Mouse (Mus musculus) thymus, adult 18-20 months (tissue): ENCODE data around the gene Slc47a2.

ENCODE experiments used
- DNase-seq, 2 experiments: peaks; one replicate each; pipeline ENCODE4 v3.0.0; 2022; ENCODE audit warnings: mixed read lengths in 2 of 2

The Slc47a2 gene

GRCm38 (mm10) chr11:61277937-61278336, 64.7 kb downstream of the Slc47a2 start:
- DNase-seq = no peak

GRCm38 (mm10) chr11:61276482-61276881, 66.2 kb downstream of the Slc47a2 start:
- no peak for DNase-seq

- DNase-seq = no peak
Observed at GRCm38 (mm10) chr11:61275106-61275505, 67.6 kb downstream of the Slc47a2 start.

DNA sequence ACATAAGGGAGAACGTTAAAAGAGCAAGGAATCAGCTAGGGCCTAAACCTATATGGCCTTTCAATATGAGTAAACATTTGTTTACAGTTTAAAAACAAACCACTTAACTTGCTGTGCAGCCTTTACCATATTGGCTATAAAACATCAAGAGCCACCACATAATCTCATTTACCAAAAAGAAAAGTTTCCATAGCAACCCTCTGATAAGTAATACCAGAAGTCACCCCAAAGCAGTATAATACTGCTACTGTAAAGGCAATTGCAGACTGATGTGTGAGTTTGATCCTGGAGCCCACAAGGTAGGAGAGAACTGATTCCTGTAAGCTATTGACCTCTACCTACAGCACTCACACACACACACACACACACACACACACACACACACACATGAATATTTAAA, 68.2 kb downstream of the Slc47a2 start:
- no peak for DNase-seq

GRCm38 (mm10) chr11:61273928-61274327, 68.7 kb downstream of the Slc47a2 start:
- DNase-seq = no peak

DNA sequence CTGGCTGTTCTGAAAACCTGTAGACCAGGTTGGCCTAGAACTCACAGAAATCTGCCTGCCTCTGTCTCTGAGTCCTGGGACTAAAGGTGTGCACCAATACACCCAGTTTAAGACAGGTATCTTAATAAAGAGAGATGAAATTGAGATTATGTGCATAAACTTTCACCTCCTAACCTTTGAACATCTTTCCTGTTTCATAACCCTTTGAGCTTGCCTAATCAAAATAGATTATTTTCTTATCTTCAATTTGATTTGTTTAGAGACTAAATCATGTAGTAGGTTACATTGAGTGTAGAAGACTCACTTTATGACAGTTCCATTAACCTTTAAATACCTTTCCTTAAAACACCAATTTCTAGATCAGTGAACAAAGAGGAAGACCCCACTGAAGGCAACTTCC, 71.0 kb downstream of the Slc47a2 start:
- DNase-seq = no peak

DNA sequence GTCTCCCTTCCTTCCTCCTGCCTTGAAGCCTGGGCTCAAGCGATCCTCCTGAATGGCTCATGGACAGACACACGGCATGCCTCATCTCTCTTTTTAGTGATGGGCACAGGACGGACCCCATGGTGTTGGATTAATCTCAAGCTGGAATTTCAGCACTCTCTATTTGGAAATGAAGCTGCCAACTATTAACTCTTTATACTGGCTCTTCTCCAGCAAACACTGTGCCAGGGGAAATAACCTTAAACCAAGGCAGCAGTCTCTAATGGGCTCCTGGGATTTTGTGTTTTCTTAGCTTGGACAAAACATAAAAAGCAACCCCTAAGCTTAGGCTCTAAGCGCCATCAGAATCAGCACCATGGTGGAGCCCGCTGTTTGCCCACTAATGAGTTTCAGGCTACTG, 72.3 kb downstream of the Slc47a2 start:
- DNase-seq = no peak

DNA sequence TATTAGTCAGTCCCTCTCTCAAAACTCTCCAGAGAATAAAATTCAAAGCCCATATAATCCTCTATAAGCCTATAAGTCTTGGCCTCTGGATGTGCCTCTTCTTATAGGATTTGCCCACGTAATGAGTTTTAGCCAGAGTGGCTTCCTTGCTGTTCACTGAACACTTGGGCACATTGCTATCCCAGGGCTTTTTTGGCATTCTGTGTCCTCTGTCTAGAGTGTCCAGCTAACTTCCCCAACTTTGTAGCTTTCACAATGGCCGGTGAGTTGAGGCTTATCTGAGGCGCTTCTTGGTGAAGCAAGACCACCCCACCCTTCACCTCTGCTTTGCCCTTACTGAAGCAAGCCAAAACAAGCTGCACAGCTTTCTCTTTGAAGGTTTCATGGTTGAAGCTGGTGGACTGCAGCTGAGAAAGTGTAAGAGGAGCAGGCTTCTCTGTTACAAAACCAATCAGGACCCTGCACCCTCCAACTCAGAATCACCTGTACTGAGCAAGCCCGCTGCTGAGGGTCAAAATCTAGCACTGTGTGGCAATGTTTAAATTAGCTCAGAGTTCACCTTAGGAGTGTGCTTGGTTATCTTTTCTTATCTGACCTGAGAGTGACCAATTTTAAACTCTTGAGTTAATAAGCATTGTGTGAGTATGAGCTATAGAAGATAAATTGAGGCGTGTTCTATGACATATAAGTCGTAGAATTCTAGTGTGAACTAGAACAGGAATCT, 73.9 kb downstream of the Slc47a2 start:
- no peak for DNase-seq

GRCm38 (mm10) chr11:61266551-61267533, 75.8 kb downstream of the Slc47a2 start, which contains the start of gene Aldh3a2:
TSS of gene Aldh3a2 (minus strand) at chr11:61267464.
- peak; percentile 92 to 94 for DNase-seq

- DNase-seq = no peak
Observed at GRCm38 (mm10) chr11:61263841-61264240, 78.8 kb downstream of the Slc47a2 start.

DNA sequence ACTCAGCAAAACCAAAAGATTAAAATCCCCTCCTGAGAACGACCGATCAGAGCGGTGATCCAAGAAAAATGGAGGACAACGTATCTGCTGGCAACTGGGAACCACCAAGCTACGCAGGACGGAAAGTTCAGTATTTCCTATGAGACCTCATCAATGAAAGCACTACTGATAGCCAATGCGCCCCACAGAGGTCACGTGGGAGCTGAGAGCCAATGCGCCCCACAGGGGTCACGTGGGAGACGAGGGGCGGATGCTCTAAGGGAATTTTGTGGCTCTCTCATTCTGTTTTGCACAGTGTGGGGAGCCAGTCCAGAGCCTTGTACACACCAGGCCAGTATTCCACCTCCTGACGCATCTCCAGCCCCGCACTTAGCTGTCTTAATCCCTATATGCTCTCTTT, 80.1 kb downstream of the Slc47a2 start:
- DNase-seq = no peak

DNA sequence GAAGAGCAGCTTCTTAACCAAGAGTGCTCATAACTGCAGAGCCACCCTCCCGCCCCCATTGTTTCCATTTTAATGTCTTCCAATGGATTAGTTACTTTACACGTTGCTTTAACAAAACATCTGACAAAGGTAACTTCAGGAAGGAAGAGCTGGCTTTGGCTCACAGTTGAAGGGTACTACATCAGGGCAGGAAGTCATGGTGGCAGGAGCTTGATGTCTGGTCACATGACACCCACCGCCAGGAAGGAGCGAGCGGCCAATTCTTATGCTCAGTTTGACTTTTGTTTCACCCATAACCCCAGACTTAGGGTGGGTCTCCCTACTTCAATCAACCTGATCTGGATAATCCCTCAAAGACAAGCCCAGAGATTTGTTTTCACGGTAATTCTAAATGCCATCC, 83.6 kb downstream of the Slc47a2 start:
- no peak for DNase-seq

- DNase-seq = no peak
Observed at GRCm38 (mm10) chr11:61252807-61253206, 89.9 kb downstream of the Slc47a2 start.

GRCm38 (mm10) chr11:61251741-61252140, 90.9 kb downstream of the Slc47a2 start:
- DNase-seq = no peak
